In genomic region chr7:75649966-75650365, GRCm38 (mm10) we compare ENCODE assay signal across 20 mouse cellular contexts.
DNase-seq lines count a peak whose midpoint lies in the region; ATAC-seq and TF ChIP-seq lines count a peak whose summit lies in the region.
"Had no signal": no experiment of that assay in that cellular context is flagged by ENCODE, and none has a peak within 500 bp of the region (broad histone marks: within the 10 kb centered on the region; RNA-seq: fewer than 3 reads in every experiment).

No protein-coding gene starts in this region.

- H3K36me3 ChIP-seq in embryonic facial prominence, embryonic 13.5 days: no peaks in the 10 kb centered on the region
- H3K36me3 ChIP-seq in intestine, postnatal 0 days (ENCODE audit: control insufficient read depth, insufficient read depth): no peaks in the 10 kb centered on the region
- H3K36me3 ChIP-seq: limb, embryonic 12.5 days; neural tube, embryonic 12.5 days had no signal

- peak; percentile 96 for DNase-seq in 3T3-L1 (ENCODE audit: low read depth, low spot score)
- DNase-seq in CD4-positive helper T cell, adult 2 months (ENCODE audit: low read depth, low spot score): peak; percentile 68
- no peak for DNase-seq in c-Kit-positive CD71-positive TER-119-positive erythroid progenitor cells, embryonic 14.5 days (ENCODE audit: low spot score)
- no peak for DNase-seq in gastrocnemius, postnatal 25 days
- DNase-seq in layer of hippocampus, adult 18-20 months (ENCODE audit: low spot score in 2 of 2): no peak
- DNase-seq: cerebellum, adult 11-12 months; heart, adult 18-20 months; kidney, adult 9 months; lung, postnatal 14 days; midbrain, embryonic 14.5 days; thymus, adult 2 months had no signal

- H3K9me3 ChIP-seq in embryonic facial prominence, embryonic 13.5 days: no peaks in the 10 kb centered on the region
- no peaks in the 10 kb centered on the region for H3K9me3 ChIP-seq in intestine, postnatal 0 days (ENCODE audit: control insufficient read depth)
- H3K9me3 ChIP-seq: limb, embryonic 12.5 days; liver, embryonic 15.5 days; neural tube, embryonic 12.5 days had no signal

- no peaks in the 10 kb centered on the region for H3K27me3 ChIP-seq in embryonic facial prominence, embryonic 13.5 days
- H3K27me3 ChIP-seq in intestine, postnatal 0 days (replicated peaks; ENCODE audit: control insufficient read depth, insufficient read depth, low read length): no peaks in the 10 kb centered on the region
- H3K27me3 ChIP-seq: limb, embryonic 12.5 days; liver, embryonic 15.5 days; neural tube, embryonic 12.5 days; Patski had no signal

- 20% methylated on average over 1 of the region's 1 CpGs for WGBS in embryonic facial prominence, embryonic 13.5 days
- WGBS in intestine, postnatal 0 days: 65% methylated on average over 1 of the region's 1 CpGs

- H3K9ac ChIP-seq in embryonic facial prominence, embryonic 13.5 days: no peak overlapping the region
- no peak overlapping the region for H3K9ac ChIP-seq in intestine, postnatal 0 days (ENCODE audit: low read depth, low read length)
- H3K9ac ChIP-seq: hindbrain, embryonic 14.5 days; limb, embryonic 12.5 days; liver, embryonic 15.5 days; neural tube, embryonic 12.5 days had no signal

- H3K27ac ChIP-seq in embryonic facial prominence, embryonic 13.5 days: peak overlapping the region; percentile 58; the same call in 1 of the 2 replicates
- no peak overlapping the region for H3K27ac ChIP-seq in intestine, postnatal 0 days (ENCODE audit: low read depth, low read length)
- H3K27ac ChIP-seq: hindbrain, embryonic 14.5 days; layer of hippocampus, adult 2 months; limb, embryonic 12.5 days; liver, embryonic 15.5 days; neural tube, embryonic 12.5 days had no signal

- H3K4me2 ChIP-seq in embryonic facial prominence, embryonic 13.5 days: peak overlapping the region; percentile 7; the same call in 1 of the 2 replicates
- H3K4me2 ChIP-seq in intestine, postnatal 0 days (replicated peaks; ENCODE audit: low read depth): no peak overlapping the region
- H3K4me2 ChIP-seq: hindbrain, embryonic 14.5 days; limb, embryonic 12.5 days; liver, embryonic 15.5 days; neural tube, embryonic 12.5 days had no signal

- H3K4me1 ChIP-seq in embryonic facial prominence, embryonic 13.5 days: peaks cover 38% of the 10 kb centered on the region
- H3K4me1 ChIP-seq in intestine, postnatal 0 days (replicated peaks; ENCODE audit: control insufficient read depth, insufficient read depth, low read length): no peaks in the 10 kb centered on the region
- H3K4me1 ChIP-seq: limb, embryonic 12.5 days; neural tube, embryonic 12.5 days had no signal

- TF ChIP-seq CTCF in intestine, postnatal 0 days (IDR thresholded peaks at IDR 0.05; ENCODE audit: low read depth): no peak

- peak; percentile 75 for ATAC-seq in embryonic facial prominence, embryonic 13.5 days (ENCODE audit: insufficient number of reproducible peaks, insufficient read depth, low FRiP score, low TSS enrichment, low read depth)
- ATAC-seq in megakaryocyte, adult 5-6 weeks (ENCODE audit: poor library complexity, severe bottlenecking): peak; percentile 59
- no peak for ATAC-seq in intestine, postnatal 0 days
- ATAC-seq: Patski had no signal

- H3K4me3 ChIP-seq in embryonic facial prominence, embryonic 13.5 days: no peak overlapping the region
- H3K4me3 ChIP-seq in intestine, postnatal 0 days (ENCODE audit: low read depth, low read length): no peak overlapping the region
- H3K4me3 ChIP-seq: layer of hippocampus, adult 2 months; limb, embryonic 12.5 days; liver, embryonic 15.5 days; neural tube, embryonic 12.5 days had no signal

Comparison
In these comparisons a context has a peak if more than half of its experiments do, and no peak if none do; other contexts are left out.
1. DNase-seq: peak in 3T3-L1 (single experiment) and CD4-positive helper T cell, adult 2 months (single experiment); none in c-Kit-positive CD71-positive TER-119-positive erythroid progenitor cells, embryonic 14.5 days (single experiment), gastrocnemius, postnatal 25 days (single experiment) and layer of hippocampus, adult 18-20 months (0 of 2).